Mouse (Mus musculus) layer of hippocampus, adult 2 months (tissue): Measurements from ENCODE around the gene Edrf1. TPM values are rescaled to one million over a fixed set of nuclear protein-coding genes. Genes with fewer than 3 reads are reported as not detected.

Source experiments
- DNase-seq, 2 experiments: peaks; one replicate each; pipeline ENCODE4 v3.0.0; 2022; ENCODE audit warnings: low spot score in 2 of 2
- H3K27ac ChIP-seq: fragments of 200-600 bp; 2 replicates; pipeline ENCODE4 v1.8.1; 2022
- H3K4me3 ChIP-seq: fragments of 200-600 bp; 2 replicates; pipeline ENCODE4 v1.8.1; 2022; ENCODE audit warnings: mild to moderate bottlenecking
- CTCF ChIP-seq: fragments of 200-600 bp; conservative IDR thresholded peaks from 2 replicates; pipeline ENCODE4 v1.8.1; 2022; ENCODE audit warnings: antibody characterized with exemption, mild to moderate bottlenecking, moderate library complexity
- long read RNA-seq, 2 experiments: library from polyadenylated mRNA; stranded (forward); transcript quantifications; one replicate each; pipeline ENCODE4 v2.0.0; 2021; ENCODE audit warnings: borderline mapping rate in 2 of 2
- total RNA-seq, 2 experiments: library from RNA; stranded (reverse); gene quantifications; 2 replicates each; pipeline ENCODE4 v1.2.3; 2021

Gene Edrf1
- total RNA-seq = 10 to 100 TPM; 29.0 to 30.5 TPM
- long read RNA-seq, experiment 1, full-length matches to known transcripts = 9 of 17 reads
- long read RNA-seq, experiment 1, partial matches to known transcripts = 0 of 17 reads
- long read RNA-seq, experiment 1, other reads (novel, unspliced or antisense) = 8 of 17 reads
- long read RNA-seq, experiment 2, full-length matches to known transcripts = 14 of 19 reads
- long read RNA-seq, experiment 2, partial matches to known transcripts = 1 of 19 reads
- long read RNA-seq, experiment 2, other reads (novel, unspliced or antisense) = 4 of 19 reads

DNA sequence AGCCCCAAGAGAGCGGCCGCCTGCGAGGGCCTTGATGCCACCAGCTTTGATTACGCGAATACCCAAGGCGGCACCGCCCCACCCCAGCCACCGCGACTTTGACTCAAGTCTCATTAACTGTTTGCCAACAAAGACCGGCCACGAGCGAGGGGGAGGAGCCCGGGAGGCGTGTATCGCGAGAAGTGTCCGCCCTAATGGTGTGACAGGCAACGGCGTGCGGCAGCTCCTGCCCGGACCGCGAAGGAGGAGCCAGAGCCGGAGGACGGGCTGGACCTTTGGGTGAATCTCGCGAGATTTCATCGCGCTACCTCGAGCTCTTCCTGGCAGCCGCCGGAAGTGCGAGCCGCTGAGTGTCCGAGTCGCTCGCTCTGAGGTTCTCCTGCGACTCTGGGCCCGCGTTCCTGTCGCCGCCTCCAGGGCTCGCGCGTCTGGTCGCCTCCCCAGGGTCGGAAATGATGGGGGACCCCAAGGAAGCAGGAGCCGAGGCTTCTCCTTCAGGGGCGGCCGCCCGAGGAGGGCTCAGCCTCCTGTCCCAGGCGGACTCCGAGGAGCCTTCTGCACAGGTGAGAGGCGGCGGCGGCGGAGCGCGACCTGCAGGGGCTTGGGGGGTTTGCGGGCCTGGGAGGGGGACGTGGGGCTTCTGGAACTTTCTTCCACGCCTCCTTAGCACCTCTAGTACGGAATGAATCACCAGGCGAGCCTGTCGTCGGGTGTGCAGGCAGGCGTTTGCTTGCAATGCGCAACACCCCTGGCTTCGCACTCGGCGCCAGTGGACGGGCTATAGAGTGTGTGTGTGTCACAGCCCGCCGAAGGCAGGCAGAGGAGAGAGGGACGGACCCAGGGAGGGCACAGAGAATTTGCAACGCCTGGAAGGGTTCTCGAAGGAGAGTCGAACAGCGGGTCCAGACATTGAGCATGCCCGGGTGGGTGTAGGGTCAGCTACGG lies at the start of gene Edrf1:
Gene Edrf1, plus strand, starts transcription at position 183 of the 945 bp plus-strand sequence.
- peak; percentile 93 to 97 for DNase-seq
- H3K27ac ChIP-seq = peak within 1 kb of the TSS; percentile 95
- no peak for TF ChIP-seq CTCF
- peak within 1 kb of the TSS; percentile 87 for H3K4me3 ChIP-seq

DNA sequence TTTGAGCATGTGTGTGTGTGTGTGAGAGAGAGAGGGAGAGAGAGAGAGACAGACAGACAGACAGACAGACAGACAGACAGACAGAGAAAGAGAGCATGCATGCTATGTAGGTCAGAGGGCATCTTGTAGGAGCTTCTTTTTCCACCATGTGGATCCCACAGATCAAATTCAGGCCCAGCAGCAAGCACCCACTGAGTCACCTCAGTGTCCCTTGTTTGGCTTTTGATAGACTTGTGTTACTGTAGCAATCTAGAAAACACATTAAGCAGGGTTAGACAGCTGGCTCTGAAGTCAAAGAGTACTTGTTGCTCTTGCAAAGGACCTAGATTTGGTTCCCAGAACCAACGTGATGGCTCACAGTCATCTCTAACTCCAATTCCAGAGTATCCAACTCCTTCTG lies 45.6 kb upstream of the Edrf1 start:
- no peak for DNase-seq
- no peak for TF ChIP-seq CTCF
- Histone ChIP-seq H3K4me3 (no peak overlapping the region), H3K27ac (no peak overlapping the region)

DNA sequence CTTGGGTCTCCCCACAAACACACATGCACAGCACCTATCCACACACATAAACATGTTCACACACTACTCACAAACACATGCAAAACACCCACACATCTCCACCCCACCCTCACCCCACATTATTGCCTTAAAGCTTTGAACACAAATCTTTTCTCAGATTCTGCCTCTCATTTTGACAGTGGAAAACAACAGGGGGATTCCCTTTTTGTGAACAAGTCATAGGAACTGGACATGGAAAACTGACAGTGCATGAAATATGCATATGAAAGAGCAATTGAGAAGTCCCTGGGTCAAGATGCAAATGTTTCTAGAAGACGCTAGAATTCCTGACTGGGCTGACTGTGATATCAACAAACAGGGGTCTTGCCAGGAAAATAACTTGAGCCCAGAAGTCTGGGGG lies 36.8 kb upstream of the Edrf1 start:
- DNase-seq = no peak
- Histone ChIP-seq H3K4me3 (no peak overlapping the region), H3K27ac (no peak overlapping the region)
- no peak for TF ChIP-seq CTCF

DNA sequence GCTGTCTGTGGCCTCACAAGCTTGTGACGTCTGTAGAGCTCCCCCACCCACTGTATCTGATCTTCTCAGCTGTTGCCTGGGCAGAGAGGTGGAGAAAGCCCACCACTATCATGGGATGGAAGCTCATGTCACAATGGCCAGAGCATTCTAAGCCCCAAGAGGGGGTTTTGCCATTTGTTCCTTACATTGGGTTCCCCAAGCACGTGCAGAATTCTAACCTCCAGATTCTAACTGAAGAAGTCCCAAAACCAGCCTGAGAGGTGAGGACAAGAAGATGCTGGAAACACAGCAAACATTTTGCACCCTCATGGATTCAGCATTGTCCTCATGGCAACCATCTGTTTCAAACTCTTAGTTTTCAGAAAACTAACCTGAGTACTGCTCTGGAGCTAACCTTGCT lies 35.3 kb upstream of the Edrf1 start, which contains the start of gene Tex36:
Gene Tex36, minus strand, starts transcription at position 101 of the 400 bp plus-strand sequence.
- no peak within 1 kb of the TSS for H3K27ac ChIP-seq
- TF ChIP-seq CTCF = no peak
- H3K4me3 ChIP-seq = no peak within 1 kb of the TSS
- no peak for DNase-seq

DNA sequence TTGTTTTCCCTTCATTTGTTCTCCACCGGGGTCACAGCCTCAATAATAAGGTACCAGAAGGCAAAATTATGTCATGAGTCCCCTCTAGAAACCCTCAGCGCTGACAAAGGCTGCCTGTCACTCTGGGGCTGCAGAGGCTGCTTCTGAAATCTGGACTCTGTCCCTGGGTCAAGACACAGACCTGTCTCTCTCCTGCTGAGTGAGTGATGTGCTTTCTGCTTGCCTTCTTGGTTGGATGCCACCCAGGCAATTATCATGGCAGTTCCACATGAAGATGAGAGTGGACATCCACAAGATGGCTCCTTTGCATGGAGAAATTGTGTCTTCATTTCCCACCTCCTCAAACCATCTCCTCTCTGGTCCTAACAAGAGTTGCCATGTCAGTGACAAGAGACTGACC lies 34.2 kb upstream of the Edrf1 start:
- TF ChIP-seq CTCF = no peak
- no peak for DNase-seq
- Histone ChIP-seq H3K27ac (no peak overlapping the region), H3K4me3 (no peak overlapping the region)

DNA sequence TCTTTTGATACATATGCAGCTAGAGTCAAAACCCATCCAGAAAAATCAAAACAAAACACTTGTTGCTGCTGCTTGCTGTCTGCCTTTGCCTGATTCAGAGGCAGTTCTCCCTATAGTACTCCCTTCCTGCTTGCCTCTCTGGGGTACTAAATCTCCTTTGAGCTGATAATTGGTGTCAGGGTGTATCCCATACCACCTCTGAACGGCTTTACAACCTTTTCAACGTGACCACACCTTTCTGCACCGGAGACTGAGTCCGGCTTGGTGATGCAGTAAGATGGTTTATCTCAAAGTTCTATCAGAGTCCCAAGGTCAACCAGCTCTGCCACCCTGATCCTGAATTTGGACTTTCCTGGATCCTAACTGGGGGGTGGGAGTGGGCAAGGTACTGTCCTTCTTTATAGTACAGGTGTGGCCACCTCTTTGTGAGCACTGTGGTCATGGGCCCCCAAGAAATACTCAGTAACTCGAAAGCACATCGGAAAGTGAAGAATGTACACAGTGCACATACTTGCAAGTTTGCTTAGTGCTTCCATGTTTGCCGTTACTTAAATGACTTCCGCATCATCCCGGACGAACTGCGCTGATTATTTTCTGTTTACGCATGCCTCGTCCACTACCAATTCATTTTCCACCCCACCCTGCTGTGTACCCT lies 32.8 kb upstream of the Edrf1 start:
- DNase-seq = no peak
- no peak for TF ChIP-seq CTCF

DNA sequence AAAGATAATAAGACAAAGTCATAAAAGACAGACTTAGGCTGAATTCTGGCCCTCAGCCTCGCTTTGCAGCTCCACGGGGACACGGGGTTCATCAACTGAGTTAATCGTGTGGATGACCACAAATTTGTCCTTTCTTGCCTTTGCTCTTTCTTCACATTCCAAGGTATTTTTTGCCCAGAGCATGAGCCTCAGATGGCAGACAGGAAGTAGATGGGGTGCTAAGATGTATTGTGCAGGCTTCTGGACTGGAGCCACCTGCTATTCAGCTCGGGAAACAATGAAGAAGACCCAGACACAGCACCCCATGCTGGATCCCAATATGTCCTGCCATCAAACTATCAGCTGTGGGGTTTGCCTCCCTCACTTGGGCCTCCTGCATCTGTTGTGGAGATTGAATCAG lies 30.0 kb upstream of the Edrf1 start:
- no peak for DNase-seq
- TF ChIP-seq CTCF = no peak
- Histone ChIP-seq H3K4me3 (no peak overlapping the region), H3K27ac (no peak overlapping the region)

More for the DNA sequence above, 32.8 kb upstream of the Edrf1 start:
- Histone ChIP-seq H3K4me3 (no peak overlapping the region), H3K27ac (no peak overlapping the region)

DNA sequence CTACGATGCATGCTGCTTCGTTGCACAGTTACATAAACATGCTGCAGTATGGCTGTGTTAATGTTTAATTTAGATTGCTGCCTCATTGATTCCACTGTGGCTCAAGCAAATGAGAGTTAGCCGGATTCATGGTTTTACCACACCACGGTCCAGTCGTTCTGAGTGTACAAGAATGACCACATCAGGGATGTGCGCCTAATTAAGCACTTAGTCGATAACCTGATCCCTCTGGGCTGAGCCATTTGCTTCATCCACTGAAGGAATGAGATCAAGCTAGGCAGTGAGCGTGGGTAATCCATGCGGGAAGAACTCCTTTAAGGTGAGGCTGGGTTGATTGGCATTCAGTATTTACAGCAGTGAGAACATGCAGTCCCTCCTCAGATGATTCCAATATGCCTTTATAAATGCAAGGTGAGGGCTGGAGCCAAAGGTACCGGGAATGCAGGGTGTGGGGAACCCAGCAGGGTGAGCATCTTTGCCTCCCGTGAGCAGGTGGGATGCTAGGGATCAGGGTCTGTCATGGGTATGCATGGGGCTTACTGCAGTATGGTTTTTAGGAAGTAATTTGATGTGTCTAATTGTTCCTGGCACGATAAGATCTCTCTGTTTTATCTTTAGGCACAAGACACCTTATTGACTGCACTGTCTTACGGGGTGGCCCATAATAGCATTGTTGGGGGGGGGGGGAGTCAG lies 29.3 kb upstream of the Edrf1 start:
- Histone ChIP-seq H3K27ac (peak overlapping the region; percentile 72; the same call in 1 of the 2 replicates), H3K4me3 (no peak overlapping the region)
- TF ChIP-seq CTCF = no peak
- no peak for DNase-seq

DNA sequence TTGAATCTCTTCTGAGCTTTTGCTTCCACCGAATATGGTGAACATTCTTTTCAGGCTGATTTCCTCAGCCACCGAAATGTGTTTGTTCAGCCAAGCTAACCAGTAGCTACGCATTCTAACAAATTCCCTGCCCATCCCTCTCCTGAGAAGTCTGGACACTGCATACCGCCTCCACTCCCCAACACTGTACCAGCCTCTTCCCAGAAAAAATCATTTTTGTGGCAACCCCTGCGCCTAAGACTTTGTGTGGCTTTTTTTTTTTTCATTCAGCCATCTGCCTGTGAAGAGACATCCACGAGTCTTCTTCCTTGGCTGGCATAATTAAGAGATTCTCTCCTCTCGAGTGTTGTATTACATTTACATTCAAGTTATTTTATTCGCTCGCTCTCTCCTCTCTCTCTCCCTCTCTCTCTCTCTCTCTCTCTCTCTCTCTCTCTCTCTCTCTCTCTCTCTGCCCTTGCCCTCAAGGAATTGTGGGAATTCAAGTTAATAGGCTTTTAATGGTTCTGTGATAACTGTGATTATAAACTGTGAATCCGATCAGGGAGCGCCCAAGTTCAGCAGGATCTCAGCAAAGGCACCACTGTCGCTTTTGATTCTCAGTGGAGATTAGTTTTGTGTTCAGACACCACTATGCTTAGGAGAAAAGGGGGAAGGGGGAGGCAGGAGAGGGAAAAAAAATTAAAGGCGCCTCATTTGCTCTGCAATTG lies 28.6 kb upstream of the Edrf1 start:
- Histone ChIP-seq H3K4me3 (no peak overlapping the region), H3K27ac (peak overlapping the region; percentile 72)
- peak in 1 of 2 experiments; percentile 33 for DNase-seq
- no peak for TF ChIP-seq CTCF

DNA sequence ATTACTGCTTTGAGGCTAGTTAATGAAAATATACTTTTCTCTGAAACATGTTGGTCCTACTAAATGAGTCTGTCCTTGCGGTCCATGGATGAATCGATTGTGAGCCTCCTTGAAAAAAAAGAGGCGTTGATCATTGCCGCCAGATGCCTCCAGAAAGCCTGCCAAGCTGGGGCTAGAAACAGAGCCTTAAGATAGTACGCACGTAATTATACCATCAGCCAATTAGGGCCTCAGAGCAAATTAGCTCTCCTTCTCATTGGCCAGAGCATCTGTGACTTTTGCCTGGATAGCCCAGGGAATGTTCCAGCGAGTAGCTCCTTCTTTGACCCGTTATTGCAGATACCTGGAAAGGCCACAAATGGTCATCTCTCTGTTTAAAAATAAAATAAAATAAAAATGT lies 27.8 kb upstream of the Edrf1 start:
- H3K27ac ChIP-seq = peak overlapping the region; percentile 49

DNA sequence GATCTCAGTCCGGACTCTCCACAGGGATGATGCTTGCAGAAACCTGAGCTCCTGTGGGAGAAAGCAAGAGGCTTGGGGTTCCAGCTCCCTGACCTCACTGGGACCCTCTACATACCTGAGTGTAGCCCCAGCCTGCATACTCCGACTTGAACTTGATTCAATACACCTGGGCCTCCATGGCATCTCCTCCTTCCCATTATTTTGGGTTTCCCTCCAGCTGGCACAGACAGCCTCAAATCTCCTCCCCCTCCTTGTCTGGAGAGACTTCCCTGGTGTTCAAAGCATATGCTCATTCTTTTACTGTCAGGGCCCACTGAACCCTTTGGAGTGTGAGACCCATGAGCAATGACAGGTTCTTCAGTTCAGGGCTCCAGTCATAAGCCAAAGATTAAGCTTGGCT lies 24.4 kb upstream of the Edrf1 start:
- Histone ChIP-seq H3K27ac (no peak overlapping the region), H3K4me3 (no peak overlapping the region)
- TF ChIP-seq CTCF = no peak
- no peak for DNase-seq

More for the DNA sequence above, 27.8 kb upstream of the Edrf1 start:
- TF ChIP-seq CTCF = no peak
- peak; percentile 55 to 71 for DNase-seq
- no peak overlapping the region for H3K4me3 ChIP-seq

DNA sequence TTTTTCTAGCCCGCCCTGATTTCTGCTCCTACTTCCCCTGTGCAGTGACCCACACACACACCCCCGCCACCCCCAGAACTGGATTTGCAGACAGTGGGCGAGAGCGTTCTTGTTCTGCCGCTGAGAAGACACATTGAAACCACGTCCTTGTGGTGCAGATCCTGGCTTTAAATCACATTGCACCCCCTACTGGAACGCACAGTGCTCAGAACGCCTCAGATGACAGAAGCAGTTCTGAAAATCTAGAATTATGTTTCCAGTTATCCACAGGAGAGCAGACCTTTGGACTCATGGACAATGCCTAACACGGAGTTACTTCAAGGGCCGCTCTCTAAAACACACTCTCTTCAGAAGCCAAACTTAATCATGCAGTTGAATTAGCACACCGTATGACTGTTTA lies 16.6 kb upstream of the Edrf1 start:
- TF ChIP-seq CTCF = peak; percentile 72
- Histone ChIP-seq H3K4me3 (peak overlapping the region; percentile 27; the same call in 1 of the 2 replicates), H3K27ac (peak overlapping the region; percentile 15; the same call in 1 of the 2 replicates)
- peak; percentile 32 to 44 for DNase-seq
